In the genomic region with DNA sequence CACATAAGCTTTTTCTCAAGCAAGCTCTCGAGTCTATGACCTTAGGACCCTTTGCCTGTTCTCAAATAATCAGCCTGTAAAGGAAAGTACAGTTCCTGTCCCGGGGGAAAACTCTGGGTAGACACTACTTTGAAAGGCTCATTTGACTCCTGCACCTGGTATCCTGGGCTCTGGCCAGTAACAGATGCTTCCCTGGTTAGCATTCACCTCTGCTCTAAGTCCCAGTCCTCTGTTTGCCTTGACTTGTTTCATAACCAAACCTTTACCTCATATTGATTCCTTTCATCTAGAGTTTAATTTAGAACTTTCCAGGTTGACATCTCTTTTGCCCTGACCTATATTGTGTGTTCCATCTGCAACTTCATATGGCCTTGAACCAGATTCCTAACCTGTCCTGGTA, we compare ENCODE assay signal across 21 mouse cellular contexts.
"Had no signal": no experiment of that assay in that cellular context is flagged by ENCODE, and none has a peak within 500 bp of the region (broad histone marks: within the 10 kb centered on the region; RNA-seq: fewer than 3 reads in every experiment).

No protein-coding gene starts in this region.

- H3K27ac ChIP-seq: limb, embryonic 12.5 days; limb, embryonic 15.5 days; lung, embryonic 15.5 days; midbrain, embryonic 15.5 days; neural tube, embryonic 13.5 days; stomach, embryonic 15.5 days had no signal

- ATAC-seq: midbrain, embryonic 15.5 days had no signal

- H3K4me2 ChIP-seq: limb, embryonic 12.5 days; limb, embryonic 15.5 days; lung, embryonic 15.5 days; midbrain, embryonic 11.5 days; midbrain, embryonic 15.5 days; neural tube, embryonic 13.5 days; stomach, embryonic 15.5 days had no signal

- H3K36me3 ChIP-seq: limb, embryonic 12.5 days; limb, embryonic 15.5 days; lung, embryonic 15.5 days; midbrain, embryonic 15.5 days; neural tube, embryonic 13.5 days; stomach, embryonic 15.5 days had no signal

- H3K9me3 ChIP-seq: limb, embryonic 12.5 days; limb, embryonic 15.5 days; lung, embryonic 15.5 days; megakaryocyte, embryonic 14.5 days; midbrain, embryonic 15.5 days; neural tube, embryonic 13.5 days; stomach, embryonic 15.5 days had no signal

- H3K4me1 ChIP-seq: limb, embryonic 12.5 days; limb, embryonic 15.5 days; lung, embryonic 15.5 days; megakaryocyte, embryonic 14.5 days; midbrain, embryonic 15.5 days; neural tube, embryonic 13.5 days; stomach, embryonic 15.5 days had no signal

- H3K9ac ChIP-seq: limb, embryonic 12.5 days; limb, embryonic 15.5 days; lung, embryonic 15.5 days; midbrain, embryonic 15.5 days; neural tube, embryonic 13.5 days; stomach, embryonic 15.5 days had no signal

- DNase-seq: kidney, adult 18-20 months; kidney, adult 9 months; kidney, postnatal 14 days; kidney, postnatal 4 days; left cerebral cortex, postnatal 4 days; lung, adult 18-20 months; lung, postnatal 10 days; lung, postnatal 36 days; retina, postnatal 1 day; right cerebral cortex, postnatal 25 days; spleen, adult 18-20 months; thymus, adult 18-20 months; thymus, postnatal 36 days had no signal

- H3K27me3 ChIP-seq: limb, embryonic 12.5 days; limb, embryonic 15.5 days; lung, embryonic 15.5 days; megakaryocyte, embryonic 14.5 days; midbrain, embryonic 15.5 days; neural tube, embryonic 13.5 days; stomach, embryonic 15.5 days had no signal

- H3K4me3 ChIP-seq: limb, embryonic 12.5 days; limb, embryonic 15.5 days; lung, embryonic 15.5 days; megakaryocyte, embryonic 14.5 days; midbrain, embryonic 15.5 days; neural tube, embryonic 13.5 days; stomach, embryonic 15.5 days had no signal
